Mouse (Mus musculus): ENCODE measurements at regions not wholly inside any gene's neighbourhood (a gene's known extent, or its start where the extent isn't known, plus 50 kb on each side); places are given as distances from the start of the nearest gene placed in this dataset.

DNA sequence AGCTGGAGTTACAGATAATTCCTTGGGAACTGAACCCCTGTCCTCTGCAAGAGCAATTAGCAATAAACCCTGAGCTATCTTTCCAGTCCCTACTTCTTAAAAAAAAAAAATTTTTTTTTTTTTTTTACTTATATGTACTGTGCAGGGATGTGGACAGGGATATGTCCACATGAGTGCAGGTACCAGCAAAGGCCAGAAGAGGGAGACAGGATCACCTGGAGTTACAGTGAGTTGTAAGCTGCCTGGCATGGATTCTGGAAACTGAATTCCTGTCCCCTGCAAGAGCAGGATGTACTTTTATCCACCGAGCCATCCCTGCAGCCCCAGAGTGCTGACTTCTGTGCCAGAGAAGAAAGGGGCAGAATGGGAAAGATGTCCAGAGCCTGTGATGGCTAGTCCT is 58.4 kb upstream of the Ttc34 start:
- no peak for TF ChIP-seq GATA1 (IDR thresholded peaks at IDR 0.05; ENCODE audit: borderline replicate concordance, low read length)
- TF ChIP-seq FLI1 (IDR thresholded peaks at IDR 0.05; ENCODE audit: low read length), result no peak
